Mouse (Mus musculus) right cerebral cortex, postnatal 10 days (tissue): ENCODE measurements around the gene Car5b.

Experiments used
- DNase-seq, 2 experiments: peaks; one replicate each; pipeline ENCODE4 v3.0.0; 2021; ENCODE audit warnings: low spot score in 2 of 2

Car5b gene

DNA sequence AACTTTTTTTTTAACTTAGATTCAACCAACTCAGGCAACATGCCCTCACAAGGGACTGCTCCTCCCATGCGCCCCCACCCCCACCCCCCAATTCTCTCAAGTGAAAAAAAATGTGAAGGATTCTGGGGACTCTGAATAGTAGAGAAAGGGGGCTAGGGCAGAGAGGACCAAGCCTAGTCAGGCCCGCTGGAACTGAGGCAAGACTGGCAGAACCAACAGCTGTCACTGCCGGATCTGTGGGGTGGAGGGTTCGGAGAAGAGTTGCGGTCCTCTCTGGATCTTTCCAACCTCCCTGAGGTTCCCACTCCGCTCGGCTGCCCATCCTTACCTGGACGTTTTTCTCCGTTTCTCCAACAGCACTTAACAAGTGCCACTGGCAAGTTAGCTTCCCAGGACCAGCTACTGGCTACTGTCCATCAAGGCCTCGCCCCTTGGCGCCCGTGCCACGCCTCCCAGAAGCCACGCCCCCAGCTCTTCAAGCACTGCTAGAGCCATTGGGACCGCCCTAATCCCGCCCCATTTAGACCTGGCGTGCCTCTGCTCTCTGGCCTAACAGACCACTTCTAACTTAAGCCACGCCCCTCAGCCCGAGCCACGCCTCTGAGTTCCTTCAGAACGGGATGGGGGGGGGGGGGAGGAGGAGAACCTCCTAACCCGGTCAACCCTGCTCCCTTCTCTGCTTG, at the start of gene Car5b:
TSS of gene Car5b (minus strand) at position 391 of the 683 bp plus-strand sequence.
- DNase-seq: peak; percentile 66 to 78

DNA sequence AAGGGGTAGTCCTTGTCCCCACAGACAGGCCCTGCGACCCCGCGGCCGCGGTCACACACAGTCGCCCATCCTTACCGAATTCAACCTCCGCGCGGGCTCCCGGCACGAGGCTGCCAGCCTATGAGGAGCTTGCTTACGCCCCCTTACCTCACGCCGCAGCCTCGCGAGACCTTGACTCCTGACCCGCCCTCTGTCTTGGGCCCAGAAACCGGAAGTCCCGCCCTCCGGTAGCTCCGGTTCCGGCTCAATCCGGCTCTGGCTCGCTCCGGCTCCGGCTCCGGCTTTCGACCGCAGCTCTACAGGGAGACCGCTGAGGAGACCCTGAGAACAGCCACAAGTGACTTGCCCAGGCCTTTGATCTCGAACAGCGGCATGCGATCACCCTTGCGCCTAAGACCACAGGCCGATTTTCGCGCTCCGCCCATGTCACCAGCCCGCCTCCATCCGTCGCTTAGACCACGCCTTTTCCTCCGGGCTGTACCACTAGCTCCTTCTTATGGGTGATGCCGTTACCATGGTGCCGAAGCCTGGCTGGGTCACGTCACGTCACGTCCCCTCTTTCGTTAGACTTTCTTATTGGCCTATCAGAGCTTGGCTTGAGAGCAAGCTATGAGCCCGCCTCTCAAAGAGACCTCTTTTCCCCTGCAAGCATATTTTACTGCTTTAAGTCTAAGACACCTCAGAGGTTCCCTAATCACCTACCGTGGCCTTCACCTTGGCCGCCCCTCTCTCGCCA, 48.4 kb upstream of the Car5b start, which contains the start of gene Siah1b:
TSS of gene Siah1b (minus strand) at position 454 of the 736 bp plus-strand sequence.
- peak; percentile 95 to 96 for DNase-seq

DNA sequence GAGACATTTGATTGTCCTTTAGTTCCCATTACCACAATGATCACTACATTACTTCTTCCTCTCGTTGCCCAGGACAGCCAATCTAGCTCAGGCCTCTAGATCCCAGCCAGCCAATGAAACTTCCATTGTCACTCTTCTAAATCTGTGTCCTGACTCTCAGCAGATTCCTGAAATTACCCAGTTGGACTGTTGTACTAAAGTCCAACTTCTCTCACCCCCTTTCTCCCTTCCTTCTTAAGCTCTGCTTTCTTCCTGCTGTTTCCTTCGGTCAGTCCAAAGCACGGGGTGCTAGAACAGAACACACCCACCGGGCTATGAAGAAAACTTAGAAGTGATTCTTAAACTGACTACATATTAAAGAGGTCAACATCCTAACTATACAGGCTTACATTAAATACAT, 41.2 kb upstream of the Car5b start:
- DNase-seq: no peak

DNA sequence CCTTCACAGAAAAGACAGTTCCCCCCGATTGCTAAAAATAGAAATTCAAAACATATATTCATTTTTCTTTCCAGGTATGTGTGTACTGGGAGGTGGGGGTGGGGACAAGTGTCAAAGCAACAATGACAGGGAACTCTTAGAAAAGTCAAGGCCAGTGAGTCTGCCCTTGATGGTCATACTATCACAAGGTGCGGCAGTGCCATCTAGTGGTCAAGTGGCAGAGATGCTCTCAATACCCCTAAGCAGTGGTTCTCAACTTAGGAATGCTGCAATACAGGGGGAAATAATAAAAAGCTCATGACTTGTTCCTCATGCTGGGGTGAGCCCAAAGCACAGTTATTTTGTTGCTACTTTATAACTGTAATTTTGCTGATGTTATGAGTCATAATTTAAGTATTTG, 38.4 kb upstream of the Car5b start:
- peak; percentile 49 to 77 for DNase-seq

DNA sequence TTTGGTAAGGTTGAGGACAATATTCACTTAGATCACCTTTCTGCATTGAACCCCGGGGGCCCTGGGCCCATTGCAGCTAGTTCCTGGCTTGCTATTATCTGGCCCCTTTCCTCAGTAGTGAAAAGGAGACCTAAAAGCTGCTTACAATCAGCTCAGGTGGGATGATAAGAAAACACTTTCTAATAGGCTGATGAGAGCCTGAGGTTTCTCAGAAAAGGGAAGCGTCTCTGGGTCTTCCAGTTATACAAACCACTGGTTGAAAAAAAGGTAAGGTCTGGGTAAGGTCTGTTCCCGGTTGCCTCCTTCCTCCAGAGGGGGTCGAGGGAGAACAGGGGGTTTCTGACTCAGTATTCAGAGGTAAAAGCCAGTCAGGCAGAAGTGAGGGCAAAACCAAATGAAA, 31.3 kb upstream of the Car5b start:
- DNase-seq: no peak

DNA sequence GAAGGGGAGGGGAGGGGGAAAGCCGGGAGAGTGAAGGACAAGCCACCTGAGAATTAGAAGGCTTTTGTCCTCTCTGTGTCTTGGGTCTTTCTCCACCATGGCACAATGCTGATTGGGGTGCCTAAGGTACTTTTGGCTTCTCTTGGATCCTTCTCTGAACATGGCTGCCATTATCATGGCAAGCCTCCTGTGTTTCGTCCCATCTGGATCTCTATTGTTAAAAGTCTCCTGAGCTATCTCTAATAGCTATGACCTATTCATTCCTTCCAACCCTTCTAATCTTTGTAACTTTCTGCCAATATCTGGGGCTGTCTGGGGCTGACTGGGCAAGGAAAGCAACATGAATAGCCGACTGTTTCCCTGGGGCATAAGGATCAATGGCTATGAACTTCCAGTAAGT, 30.7 kb upstream of the Car5b start:
- no peak for DNase-seq

DNA sequence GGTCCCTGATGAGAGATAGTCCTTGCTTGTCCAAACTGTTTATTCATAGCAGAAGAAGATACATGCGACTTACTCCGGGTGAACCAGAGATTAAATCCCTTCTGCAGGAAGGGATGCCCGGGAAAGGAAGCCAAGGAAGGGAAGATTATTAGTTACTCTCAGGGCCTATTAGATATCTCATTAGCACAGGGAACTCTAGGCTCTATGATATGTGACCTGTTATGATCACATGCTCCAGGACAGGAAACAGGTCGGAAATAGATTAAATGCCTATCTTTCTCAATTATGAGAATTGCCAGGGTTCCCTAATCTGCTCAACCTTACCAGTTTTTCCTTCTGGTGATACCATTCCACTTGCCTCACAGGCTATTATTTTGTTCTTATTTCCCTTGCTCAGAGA, 27.9 kb upstream of the Car5b start:
- DNase-seq: no peak

DNA sequence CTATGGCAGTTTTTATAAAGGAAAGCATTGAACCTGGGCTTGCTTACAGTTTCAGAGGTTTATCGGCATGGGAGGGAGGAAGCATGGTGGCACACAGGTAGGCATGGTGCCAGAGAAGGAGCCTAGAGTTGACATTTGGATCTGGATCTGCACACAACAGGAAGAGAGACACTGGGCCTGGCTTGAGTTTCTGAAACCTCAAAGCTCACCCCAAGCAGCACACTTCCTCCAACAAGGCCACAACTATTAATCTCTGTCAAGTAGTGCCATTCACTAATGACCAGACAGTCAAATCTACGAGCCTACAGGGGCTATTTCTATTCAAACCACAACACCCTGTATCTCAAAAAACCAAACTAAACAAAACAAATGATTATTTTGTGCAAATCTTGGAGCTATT, 18.9 kb upstream of the Car5b start:
- DNase-seq: no peak

DNA sequence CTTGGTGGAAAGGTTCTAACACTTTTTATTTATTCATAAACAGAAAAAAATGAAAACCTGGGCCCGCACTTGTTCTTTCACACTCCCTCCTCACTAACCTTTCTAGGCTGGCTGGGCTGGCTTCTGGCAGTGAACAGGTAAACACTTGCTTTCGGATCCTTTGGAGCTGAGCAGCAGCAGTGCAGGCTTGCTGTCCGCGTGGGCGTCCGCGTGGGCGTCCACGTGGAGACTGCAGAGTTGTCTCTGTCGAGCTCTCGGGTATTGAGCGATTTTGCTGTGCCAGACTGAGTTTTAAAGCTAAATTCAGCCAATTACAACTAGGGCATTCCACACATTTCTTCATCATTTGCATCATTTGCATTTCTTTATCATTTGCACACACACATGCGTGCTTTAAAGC, 14.3 kb upstream of the Car5b start:
- peak; percentile 45 to 65 for DNase-seq

DNA sequence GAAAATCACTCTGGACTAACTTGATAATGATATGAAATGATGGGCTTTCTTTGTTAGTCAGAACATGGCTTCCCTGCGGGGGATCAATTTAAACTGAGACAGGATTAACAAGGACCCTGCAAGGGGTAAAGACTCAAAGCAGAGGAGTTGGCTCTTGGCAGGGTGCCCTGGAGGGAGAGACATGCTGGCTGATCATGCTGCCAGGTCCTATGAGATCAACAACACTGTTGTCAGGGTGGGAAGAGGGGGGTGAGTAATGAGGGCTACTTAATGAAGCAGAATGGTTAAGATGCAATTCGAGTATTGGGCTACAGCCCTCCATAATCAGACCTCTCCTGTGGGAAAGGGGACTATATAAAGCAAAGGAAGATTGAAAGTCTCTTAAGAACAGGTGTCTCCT, 11.1 kb upstream of the Car5b start:
- DNase-seq: peak; percentile 20 to 24

DNA sequence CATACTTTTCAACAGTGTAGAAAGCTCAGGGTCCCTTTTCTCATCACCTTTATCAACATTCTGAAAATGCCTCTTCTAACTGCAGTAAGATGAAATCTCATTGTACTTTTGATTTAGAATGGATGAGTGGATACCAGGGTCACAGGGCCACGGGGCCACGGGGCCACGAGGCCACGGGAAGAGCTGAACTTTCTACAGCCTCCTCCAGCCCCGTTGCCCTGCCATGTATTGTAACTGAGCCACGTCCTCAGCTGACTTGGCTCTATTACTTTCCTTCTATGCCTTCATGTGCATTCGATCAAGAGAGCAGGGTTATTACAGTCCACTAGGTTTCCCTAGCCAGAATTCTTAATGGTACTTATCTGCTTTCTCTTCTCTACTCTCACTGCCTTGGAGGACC, 8.1 kb upstream of the Car5b start:
- DNase-seq: no peak

DNA sequence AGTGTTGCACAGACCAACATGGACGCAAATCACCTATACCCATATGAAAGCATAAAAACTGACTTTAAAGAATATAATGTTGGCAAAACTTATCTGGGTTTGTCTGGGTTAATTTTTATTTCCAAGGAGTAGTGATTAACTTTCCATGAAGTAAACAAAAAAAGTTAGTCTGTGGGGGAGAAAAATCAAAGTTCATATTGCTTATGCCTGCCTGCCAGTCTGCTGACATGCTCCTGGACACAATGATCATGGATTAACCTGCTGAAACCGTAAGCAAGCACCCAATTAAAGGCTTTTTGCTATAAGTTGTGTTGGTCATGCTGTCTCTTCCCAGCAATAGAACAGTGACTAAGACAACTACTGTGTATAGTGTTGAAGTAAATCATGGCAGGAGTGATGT, 7.6 kb upstream of the Car5b start:
- DNase-seq: no peak

DNA sequence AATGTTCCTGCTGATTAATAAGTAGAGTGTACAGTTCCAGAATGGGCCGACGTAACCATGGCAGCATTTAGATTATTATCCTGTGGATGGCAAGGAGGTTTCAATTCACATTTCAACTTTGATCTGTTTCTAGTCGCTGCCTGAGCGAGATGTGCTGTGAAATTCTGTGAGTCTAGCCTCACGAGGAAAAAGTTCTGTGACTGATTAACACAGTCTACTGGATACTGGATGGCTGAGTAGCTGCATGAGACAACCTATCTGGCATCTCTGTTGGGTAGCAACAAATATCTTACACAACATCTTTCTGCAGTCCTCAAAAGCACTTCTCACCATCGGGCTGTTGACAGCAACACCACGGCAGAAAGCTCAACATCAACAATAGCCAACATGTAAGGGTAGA, 4.7 kb upstream of the Car5b start:
- no peak for DNase-seq

DNA sequence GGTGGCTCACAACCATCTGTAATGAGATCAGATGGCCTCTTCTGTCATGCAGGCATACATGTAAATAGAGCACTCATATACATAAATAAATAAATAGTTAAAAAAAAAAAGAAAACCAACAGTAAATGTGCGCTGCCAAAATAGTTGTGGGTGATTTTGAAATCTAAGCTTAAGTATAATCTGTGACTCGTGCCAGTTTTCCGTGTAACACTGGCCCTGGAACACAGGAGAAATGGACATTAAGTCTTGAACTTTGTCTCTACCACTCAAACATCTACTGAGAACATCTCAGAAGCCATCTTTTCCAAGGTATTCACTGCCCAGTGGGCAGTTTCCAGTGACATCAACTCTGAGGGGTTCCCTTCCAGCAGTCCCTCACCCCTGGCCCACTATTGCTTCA, 12.2 kb downstream of the Car5b start:
- no peak for DNase-seq

DNA sequence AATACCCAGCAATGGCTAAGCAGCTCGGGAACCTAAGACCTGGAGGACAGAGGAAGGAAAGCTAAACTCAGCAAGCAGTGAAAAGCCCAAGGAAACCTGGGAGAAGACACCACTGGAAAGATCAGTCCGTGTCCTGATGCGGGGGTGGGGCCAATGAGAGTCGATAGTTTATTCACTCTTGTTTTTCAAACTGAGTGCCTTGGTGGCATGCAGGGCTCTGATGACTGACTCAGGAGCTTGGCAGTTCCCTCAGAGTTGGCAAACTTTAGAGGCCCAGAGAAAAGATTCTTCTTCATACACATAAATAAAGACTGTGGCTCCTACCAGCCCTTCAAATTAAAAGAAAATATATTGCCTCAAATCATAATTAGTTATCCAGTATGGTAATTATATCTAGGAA, 12.8 kb downstream of the Car5b start:
- DNase-seq: no peak

DNA sequence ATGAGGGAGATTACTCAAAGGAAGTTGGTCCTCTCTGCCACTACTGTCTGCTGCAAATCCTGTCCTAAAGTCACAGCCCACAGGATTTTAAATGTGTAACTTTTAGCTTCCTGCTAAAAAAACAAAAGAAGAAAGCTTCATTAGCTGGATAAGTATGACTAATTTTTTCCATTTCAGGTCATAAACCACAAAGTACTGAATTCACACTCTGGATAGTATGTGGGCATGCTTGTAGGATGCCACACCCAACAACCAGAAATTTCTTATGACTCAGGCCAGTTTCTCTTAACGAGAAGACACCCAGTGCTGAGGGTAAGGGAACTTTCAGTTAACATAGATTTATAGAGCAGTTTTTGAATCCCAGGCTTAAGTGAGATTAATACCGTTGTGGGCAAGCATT, 14.5 kb downstream of the Car5b start:
- no peak for DNase-seq

DNA sequence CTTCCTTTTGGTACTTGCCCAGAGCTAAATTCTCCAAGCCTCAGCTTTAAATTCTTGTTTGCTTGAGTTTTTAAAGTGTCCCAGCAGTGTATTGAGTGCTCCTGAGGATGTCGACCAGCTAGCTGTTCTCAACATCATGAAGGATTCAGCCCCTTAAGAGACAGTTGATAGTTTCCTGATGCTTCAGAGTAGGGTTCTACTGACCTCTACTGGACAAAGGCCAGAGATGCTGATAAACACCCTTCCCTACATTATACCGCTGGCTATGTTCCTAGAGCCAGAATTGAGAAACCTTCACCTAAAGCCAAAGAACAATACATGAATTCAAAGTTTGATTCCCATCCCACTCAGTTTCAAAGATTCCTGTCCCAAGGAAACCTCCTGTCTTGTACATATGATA, 23.0 kb downstream of the Car5b start:
- DNase-seq: peak; percentile 24 to 28

DNA sequence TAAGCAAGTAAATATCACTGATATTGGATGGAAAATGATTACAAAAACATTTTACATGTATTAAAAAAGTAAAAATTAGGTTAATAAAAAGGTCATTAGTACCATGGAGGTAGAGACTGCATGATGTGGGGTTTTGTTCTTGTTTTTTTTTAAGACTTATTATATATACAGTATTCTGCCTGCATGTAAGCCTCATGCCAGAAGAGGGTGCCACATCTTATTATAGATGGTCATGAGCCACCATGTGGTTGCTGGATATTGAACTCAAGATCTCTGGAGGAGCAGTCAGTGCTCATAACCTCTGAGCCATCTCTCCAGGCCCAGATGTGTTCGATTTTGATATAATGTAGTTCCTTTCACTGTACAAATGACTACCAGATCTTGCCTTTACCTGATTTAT, 27.9 kb downstream of the Car5b start:
- no peak for DNase-seq

DNA sequence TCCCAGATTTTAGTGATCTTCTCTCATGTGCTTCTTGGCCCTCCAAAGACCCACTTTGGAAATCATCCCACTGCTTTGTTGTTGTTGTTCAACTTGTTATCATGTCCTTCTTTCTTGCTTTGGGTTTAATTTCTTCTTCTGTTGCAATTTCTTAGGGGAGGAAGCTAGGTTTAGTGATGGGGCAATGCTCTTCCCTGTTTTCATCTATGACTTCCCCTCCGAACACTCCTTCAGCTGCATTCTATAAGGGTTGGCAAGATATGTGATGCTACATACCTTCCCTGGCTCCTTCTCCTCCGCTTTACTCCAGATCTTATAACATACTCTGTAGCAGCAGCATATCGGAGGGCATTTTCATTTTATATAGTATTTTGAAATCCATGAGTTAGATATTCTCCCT, 31.0 kb downstream of the Car5b start:
- DNase-seq: no peak

DNA sequence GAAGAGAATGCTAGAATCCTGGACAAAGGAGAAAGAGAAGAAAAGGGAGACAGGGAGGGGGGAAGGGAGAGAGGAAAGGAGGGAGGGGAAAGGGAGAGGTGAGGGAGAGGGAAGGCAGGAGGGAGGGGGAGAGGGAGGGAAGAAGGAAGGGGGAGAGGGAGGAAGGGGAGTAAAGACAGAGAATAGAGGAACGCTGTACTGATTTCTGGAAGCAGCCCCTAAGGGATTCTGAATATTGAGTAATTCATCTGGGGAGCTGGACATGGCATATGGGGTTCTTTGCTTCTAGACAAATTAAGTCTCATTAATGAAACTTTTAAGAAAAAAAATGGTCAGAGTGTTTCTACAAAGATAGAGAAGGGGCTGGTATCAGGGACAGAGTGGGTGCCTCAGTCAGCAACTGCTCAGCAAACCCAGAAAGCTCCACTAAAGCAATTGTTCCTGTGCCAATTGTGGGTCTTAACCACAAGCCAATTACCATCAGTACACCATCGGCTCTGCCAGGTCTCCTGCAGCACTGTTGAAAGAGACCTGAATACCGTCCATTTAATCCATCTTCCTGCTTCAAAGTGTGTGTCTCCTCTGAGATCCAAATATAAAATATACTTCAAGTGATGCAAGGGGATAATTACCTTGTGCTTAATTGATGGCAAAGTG, 40.0 kb downstream of the Car5b start:
- DNase-seq: peak in 1 of 2 experiments; percentile 25

DNA sequence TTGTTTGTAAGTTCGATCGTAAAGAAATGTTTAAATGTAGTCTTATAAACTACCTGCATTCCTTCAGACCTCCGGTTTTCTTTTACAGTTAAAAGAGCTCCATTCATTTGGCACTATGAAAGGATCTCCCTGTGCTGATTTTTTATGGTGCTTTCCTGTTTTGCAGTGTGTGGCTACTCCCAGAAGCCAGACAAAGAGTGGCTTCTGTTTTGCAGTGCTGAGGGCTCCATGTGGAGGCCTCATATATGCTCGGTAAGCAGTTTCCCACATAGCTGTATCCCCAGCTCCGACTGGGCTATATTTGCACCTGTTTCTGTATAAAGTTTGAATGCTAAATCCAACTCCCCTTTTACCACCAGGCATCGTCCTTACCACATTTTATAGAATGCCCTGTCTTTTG, 45.7 kb downstream of the Car5b start:
- DNase-seq: no peak

DNA sequence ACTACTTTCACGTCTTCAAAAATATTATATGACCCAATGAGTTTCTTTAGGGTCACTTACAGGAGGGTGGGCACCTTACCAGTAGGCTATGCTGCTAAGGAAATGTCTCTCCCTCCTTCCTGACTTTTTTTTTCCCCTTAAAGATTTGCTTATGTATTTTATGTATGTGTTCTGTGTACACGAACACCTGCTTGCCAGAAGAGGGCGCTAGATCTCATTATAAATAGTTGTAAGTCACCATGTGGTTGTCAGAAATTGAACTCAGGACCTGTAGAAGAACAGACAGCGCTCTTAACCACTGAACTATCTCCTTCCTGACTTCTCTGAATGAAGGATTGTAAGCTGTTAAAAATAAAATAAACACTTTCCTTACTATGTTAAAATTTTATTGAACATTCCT, 46.3 kb downstream of the Car5b start:
- no peak for DNase-seq

DNA sequence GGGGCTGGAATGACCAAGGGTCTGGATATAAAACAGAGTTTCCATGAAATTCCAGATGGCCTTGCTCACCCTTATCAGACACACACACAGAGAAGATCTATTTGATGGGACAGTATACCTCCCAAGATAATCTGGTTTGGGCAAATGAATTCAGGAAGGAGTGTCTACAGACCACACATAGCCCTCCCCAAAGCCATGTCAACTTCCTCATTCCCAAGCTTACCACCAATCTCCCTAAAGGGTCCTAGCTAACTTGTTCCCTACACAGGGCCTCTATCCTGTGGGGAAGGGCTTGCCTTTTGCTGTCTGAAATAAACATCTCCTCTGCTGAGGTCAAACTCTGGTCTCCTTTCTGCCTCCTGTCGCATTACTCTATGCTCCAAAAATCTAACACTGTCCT, 46.7 kb downstream of the Car5b start:
- no peak for DNase-seq
